Mouse (Mus musculus) adrenal gland, postnatal 25 days (tissue): Measurements from ENCODE around the gene Slc38a5. TPM values are rescaled to one million over a fixed set of nuclear protein-coding genes. Genes with fewer than 3 reads are reported as not detected.
A peak's percentile ranks its signal among the peaks of the same experiment; 100 is the strongest.

Experiments used
- DNase-seq: peaks from one replicate; pipeline ENCODE4 v3.0.0; 2021; ENCODE audit warnings: mixed read lengths
- long read RNA-seq: library from polyadenylated mRNA; stranded (forward); transcript quantifications from one replicate; pipeline ENCODE4 v2.0.0, GENCODE M21; 2021
- total RNA-seq: library from RNA; stranded (reverse); gene quantifications from 2 replicates; pipeline ENCODE4 v1.2.3, GENCODE M21; 2021

Gene Slc38a5
- not detected in 2 replicates for total RNA-seq
- long read RNA-seq = 0 reads

DNA sequence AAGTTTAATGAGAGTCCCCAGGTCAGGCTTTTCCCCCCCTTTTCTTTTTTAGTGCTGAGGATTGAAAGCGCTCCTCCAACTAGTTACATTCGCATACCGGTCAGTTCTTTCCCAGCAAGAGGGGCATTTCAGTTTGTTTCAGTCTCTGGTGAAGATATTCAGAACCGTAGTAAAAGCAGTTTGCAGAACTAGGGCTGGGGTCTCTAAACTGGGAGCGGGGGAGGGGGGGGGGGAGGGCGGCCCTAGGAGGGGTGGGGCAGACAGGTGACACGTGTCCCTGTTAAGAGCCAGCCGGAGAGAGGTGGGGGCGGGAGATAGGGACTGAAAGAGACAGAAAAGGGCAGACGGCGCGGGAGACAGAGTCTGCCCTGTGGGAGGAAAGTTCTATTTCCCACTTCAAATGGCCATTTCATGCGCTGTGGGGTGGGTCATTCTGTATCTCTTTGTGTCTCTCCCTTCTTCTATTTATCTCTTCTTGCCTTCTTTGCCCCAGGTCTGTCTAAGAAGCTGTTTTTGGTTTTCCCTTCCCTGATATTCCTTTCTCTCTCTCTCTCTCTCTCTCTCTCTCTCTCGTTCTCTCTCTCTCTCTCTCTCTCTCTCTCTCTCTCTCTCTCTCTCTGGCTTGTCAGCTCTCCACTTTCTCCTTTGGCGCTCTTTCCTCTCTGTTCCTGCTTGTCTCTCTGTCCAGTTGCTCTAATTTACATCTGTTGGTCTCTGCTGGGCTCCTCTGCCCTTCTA, at the start of gene Slc38a5:
Gene Slc38a5 (plus strand): TSS at position 51 of the 738 bp plus-strand sequence.
- DNase-seq = no peak

DNA sequence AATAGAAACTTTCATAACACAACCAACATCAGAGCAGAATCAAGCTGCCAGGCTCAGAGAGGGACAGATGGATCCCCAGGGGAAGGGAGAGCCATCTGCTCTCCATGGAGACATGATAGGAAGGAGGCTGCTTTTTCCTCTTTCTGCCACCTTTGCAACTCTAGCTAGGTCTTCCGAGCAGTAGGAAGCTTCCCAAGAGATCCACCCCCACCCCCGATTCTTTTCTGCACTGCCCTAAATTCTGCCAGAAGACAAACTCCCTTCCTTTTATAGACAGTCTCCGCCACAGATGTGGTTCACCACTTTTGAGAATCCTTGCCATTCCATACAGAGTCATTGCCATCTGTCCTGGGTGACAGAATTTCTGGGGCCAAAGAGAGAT, 48.6 kb upstream of the Slc38a5 start:
- DNase-seq = no peak

DNA sequence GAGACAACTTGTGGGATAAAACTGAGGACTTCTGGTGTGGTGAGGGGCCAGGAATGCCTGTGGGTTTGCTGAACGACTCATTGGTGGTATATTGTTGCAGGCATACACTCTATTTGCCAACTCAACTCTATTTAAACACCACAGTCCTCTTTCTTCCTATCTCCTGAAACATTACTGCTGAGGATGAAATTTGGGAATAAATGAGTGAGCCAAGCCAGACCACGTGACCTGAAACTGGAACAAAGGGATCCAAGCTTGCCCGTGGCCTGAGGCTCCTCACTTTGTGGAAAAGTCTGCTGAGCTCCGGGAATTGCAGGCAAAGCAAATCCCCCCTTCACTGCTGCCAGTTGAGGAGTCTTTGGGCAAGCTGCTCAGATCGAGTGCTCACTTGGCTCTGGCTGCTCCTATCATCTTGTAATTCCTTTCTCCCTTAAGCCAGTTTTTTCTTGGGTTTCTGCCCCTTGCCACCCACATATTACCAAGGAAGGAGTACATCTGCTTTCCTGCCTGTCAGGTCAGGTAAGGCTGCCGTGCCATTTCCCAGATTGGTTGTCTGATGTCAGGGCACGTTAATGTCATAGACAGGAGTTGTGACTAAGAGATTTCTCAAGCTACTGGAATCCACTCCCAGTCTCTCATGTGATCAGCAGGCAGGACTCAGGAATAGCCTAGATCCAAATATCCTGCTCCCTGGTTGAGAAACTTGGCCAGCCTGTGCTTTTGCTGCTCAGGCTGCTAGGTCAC, 48.1 kb upstream of the Slc38a5 start:
- DNase-seq = no peak

- DNase-seq = no peak
Observed at GRCm38 (mm10) chrX:8223473-8223872, 47.5 kb upstream of the Slc38a5 start.

- DNase-seq = no peak
Observed at GRCm38 (mm10) chrX:8230272-8230671, 40.7 kb upstream of the Slc38a5 start.

DNA sequence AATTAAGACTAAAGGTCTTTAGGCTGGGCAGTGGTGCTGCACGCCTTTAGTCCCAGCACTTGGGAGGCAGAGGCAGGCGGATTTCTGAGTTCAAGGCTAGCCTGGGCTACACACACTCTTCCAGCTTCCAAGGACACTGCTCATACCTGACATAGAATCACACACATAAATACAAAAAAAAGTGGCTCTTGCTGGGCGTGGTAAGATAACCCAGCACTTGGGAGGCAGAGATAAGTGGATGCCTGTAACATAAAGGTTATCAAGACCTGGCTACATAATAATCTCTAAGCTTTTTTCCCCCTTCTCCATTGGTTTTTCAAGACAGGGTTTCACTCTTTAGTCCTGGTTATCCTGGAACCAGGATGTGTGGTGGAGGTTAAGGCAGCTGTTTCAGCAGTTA, 37.3 kb upstream of the Slc38a5 start:
- DNase-seq = no peak

DNA sequence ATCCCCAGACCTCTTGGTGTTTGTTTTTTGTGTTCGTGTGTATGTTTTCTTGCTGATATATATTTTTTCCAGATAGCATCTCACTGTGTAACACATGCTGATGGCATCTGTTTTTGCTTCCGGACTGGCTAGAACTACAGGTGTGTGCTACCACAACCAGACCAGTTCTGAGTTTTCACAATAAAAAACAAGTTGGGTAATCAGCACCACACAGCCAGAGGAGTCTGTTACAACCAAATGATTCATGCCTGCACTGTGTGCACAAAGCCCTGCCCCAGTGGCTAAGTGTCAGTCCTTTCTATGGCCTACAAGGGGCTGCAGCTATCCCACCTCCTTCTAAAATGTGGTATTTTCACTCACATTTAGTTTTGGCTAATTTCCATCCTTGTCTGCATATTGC, 34.2 kb upstream of the Slc38a5 start:
- DNase-seq = no peak

GRCm38 (mm10) chrX:8238804-8239395, 32.0 kb upstream of the Slc38a5 start:
- no peak for DNase-seq

DNA sequence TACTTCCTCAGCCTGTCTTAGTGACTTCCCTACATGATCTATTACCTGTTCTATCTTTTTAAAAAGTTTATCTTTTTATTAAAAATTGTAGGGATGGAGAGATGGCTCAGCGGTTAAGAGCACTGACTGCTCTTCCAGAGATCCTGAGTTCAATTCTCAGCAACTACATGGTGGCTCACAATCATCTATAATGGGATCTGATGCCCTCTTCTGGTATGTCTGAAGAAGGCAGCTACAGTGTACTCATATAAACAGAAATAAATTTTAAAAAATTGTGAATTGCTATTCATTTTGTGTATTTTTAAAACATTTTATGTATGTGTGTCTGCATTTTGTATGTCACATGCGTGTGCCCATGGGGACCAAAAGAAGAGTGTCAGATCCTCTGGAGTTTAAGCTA, 23.3 kb upstream of the Slc38a5 start:
- no peak for DNase-seq

DNA sequence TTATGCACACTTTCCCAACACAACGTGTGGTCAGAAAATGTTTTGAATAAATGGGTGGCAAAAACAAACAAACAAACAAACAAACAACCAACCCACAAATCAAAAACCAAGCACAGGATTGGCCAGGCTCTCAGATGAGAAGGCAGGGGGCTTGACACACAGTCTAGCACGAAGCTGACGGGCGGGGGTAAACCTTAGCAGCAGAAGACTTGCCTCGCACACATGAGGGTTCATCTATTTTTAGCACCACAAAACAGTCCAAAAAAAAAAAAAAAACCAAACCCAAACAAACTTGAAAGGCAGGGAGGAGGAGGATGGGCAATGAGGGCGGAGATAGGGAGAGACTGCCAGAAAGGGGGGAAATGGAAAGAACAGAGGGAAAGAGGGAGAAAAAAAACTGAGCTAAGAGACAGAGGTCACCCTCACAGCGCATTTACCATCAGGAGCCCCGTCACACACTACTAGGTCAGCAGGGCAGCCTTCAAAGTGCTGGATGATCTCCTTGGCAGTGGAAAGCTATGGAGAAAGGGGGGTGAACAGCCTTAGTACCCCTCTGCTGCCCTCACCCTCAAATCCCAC, 22.3 kb upstream of the Slc38a5 start:
- no peak for DNase-seq

DNA sequence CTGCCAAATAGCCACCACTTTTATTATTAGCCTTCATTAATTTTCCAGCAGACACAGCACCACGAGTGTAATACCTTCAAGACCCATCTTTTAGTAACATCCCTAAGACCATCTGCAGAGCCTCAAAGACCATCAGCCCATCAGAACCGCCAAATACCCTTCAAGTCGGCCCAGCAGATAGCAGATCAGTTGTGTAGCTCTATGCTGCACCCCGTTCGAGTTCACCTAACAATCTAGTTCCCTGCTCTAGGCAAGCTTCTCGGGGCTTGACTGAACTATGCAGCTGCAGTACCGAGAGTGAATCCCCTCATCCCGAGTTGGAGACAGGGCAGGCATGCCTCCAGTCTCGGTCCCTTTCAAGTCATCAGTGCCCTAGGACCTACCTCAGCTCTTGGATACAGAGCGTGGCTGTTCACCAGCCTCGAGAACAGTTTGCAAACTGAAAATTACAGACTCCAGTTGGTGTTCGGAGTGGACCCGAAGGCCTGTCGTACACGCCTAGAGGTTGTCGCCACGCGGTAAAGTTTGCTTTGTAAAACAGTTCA, 19.1 kb upstream of the Slc38a5 start:
- DNase-seq = no peak

GRCm38 (mm10) chrX:8252334-8253285, 18.3 kb upstream of the Slc38a5 start, which contains the start of gene Ftsj1:
Gene Ftsj1, minus strand, starts transcription at chrX:8252406.
- peak; percentile 63 for DNase-seq

- no peak for DNase-seq
Observed at GRCm38 (mm10) chrX:8253711-8254110, 17.2 kb upstream of the Slc38a5 start.

GRCm38 (mm10) chrX:8255807-8256206, 15.1 kb upstream of the Slc38a5 start:
- no peak for DNase-seq

DNA sequence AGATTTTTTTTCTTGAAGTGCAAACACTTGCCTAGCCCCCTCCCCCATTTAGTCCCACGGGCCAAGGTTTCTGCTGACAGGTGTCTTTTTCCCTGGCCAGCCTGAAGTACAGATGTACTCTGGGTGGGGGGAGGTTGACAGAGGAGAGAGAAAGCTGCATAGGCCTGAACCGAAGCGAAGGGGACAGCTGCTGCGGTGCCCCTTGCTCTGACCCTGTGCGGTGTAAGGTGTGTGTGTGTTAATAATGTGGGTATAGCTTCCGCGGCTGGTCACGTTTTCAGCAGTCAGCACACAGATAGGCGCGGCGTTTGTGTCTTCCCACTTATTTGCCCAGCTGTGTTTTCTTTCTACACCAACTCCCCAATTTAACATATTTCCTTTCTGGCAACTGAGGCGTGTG, 11.5 kb upstream of the Slc38a5 start:
- no peak for DNase-seq

- no peak for DNase-seq
Observed at GRCm38 (mm10) chrX:8263156-8263804, 7.7 kb upstream of the Slc38a5 start.

- no peak for DNase-seq
Observed at GRCm38 (mm10) chrX:8264222-8264621, 6.7 kb upstream of the Slc38a5 start.

DNA sequence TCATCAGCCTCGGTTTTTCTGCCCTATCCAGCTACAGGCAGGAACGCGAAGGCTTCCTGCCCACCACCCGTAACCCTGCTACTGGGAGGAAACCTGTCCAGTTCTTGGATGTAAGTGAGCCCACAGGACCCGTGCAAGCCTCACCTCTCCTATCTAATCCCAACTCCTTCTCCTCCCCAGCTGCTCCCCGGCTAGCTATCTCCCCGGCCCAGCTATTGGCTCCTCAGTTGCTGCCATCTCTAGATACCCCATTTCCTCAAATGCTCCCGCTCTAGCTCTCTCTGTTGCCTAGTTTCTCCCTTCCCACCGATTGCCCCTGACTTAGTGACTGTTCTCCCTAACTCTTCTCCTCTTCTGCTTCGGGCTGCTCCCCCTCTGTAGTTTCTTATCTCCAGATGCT, 1.1 kb downstream of the Slc38a5 start:
- no peak for DNase-seq

- no peak for DNase-seq
Observed at GRCm38 (mm10) chrX:8274056-8274455, 3.1 kb downstream of the Slc38a5 start.

DNA sequence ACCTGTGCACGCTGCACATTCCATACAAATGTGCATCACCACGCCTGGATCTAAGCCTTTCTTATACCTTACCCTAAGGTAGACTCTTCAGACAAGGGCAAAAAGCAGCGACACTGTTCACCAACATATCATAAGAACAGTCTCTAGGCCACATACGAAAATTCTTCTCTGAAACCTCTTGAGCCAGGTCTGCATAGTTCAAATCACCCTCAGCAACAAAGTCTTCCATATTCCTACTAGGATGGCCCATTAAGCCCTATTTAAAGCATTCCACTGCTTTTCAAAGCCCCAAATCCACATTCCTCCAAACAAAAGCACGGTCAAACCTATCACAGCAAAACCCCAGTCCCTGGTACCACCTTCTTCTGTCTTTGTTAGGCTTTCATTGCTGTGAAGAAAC, 17.7 kb downstream of the Slc38a5 start:
- no peak for DNase-seq

DNA sequence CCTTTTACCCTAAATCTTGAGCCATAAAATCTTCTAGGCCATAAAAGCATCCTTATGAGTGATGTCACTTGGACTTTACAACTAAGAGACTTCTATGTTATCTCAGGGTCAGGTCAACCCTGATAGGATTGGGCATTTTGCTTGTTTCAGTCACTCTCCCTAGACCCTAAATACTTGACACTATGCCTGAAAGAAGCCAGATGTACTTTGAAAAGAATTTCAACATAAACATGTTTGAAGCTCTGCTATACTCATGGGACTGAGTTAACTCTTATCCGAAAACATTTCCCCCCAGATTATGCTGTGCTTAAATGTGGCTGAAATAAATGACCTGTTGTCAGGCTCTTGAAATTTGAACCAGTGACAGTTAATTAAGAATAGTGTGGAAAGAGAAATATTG, 38.4 kb downstream of the Slc38a5 start:
- DNase-seq = no peak
